Mouse (Mus musculus) cerebellum, adult 9-10 months (tissue): ENCODE data around the gene Extl1.
"Not testable (repeated sequence)": the region's sequence is repeated elsewhere in the genome, so short reads cannot be mapped to it uniquely, and the experiment has no call there.

Source experiments
- DNase-seq: peaks from one replicate; pipeline ENCODE4 v3.0.0; 2022

Extl1 gene

GRCm38 (mm10) chr4:134349829-134350228, 33.8 kb downstream of the Extl1 start:
- DNase-seq, result no peak

- no peak for DNase-seq
These were observed 35.1 kb downstream of the Extl1 start for GRCm38 (mm10) chr4:134348545-134348944.

GRCm38 (mm10) chr4:134348078-134348477, 35.6 kb downstream of the Extl1 start:
- no peak for DNase-seq

GRCm38 (mm10) chr4:134345802-134346201, 37.8 kb downstream of the Extl1 start:
- no peak for DNase-seq

GRCm38 (mm10) chr4:134344620-134345019, 39.0 kb downstream of the Extl1 start:
- DNase-seq, result no peak

GRCm38 (mm10) chr4:134343071-134344031, 40.3 kb downstream of the Extl1 start, which contains the start of gene Slc30a2:
Slc30a2 (plus strand) TSS chr4:134343181.
- DNase-seq, result no peak

- DNase-seq, result no peak
These were observed 41.4 kb downstream of the Extl1 start for GRCm38 (mm10) chr4:134342213-134342779.

GRCm38 (mm10) chr4:134341231-134341630, 42.4 kb downstream of the Extl1 start:
- DNase-seq, result not testable (repeated sequence)

- no peak for DNase-seq
These were observed 53.4 kb downstream of the Extl1 start for GRCm38 (mm10) chr4:134330281-134330680.

GRCm38 (mm10) chr4:134328832-134329231, 54.8 kb downstream of the Extl1 start:
- DNase-seq, result no peak

- DNase-seq, result no peak
These were observed 55.5 kb downstream of the Extl1 start for GRCm38 (mm10) chr4:134328151-134328550.

GRCm38 (mm10) chr4:134326859-134327530, 56.7 kb downstream of the Extl1 start:
- DNase-seq, result no peak

- DNase-seq, result no peak
These were observed 59.0 kb downstream of the Extl1 start for GRCm38 (mm10) chr4:134324655-134325054.

- DNase-seq, result no peak
These were observed 62.1 kb downstream of the Extl1 start for GRCm38 (mm10) chr4:134321524-134321923.

GRCm38 (mm10) chr4:134319674-134320073, 64.0 kb downstream of the Extl1 start:
- DNase-seq, result no peak

GRCm38 (mm10) chr4:134319074-134319473, 64.6 kb downstream of the Extl1 start:
- no peak for DNase-seq

GRCm38 (mm10) chr4:134316390-134316789, 67.3 kb downstream of the Extl1 start:
- no peak for DNase-seq

- no peak for DNase-seq
These were observed 68.2 kb downstream of the Extl1 start for GRCm38 (mm10) chr4:134315470-134315869.

- DNase-seq, result no peak
These were observed 68.8 kb downstream of the Extl1 start, which contains the start of gene Trim63 for GRCm38 (mm10) chr4:134314876-134315275. Trim63 (plus strand) TSS chr4:134315120.

GRCm38 (mm10) chr4:134314081-134314655, 69.5 kb downstream of the Extl1 start:
- DNase-seq, result no peak

GRCm38 (mm10) chr4:134312901-134313300, 70.7 kb downstream of the Extl1 start:
- no peak for DNase-seq

- DNase-seq, result no peak
These were observed 71.3 kb downstream of the Extl1 start for GRCm38 (mm10) chr4:134312341-134312740.

- no peak for DNase-seq
These were observed 71.9 kb downstream of the Extl1 start for GRCm38 (mm10) chr4:134311784-134312183.
